In genomic region chr14:36781882-36782281, GRCm38 (mm10) we compare ENCODE assay signal across 21 mouse cellular contexts.
"Had no signal": no experiment of that assay in that cellular context is flagged by ENCODE, and none has a peak within 500 bp of the region (broad histone marks: within the 10 kb centered on the region; RNA-seq: fewer than 3 reads in every experiment).

No protein-coding gene starts in this region.

- H3K4me1 ChIP-seq: limb, embryonic 15.5 days; midbrain, embryonic 10.5 days; midbrain, embryonic 13.5 days; neural tube, embryonic 13.5 days; neural tube, embryonic 15.5 days; stomach, embryonic 15.5 days had no signal

- DNase-seq: lung, adult 18-20 months; lung, embryonic 14.5 days; lung, postnatal 10 days; lung, postnatal 4 days; retina, postnatal 1 day; right cerebral cortex, adult 18-20 months; right cerebral cortex, postnatal 25 days; right cerebral cortex, postnatal 4 days; spleen, adult 18-20 months; thymus, adult 2 months; thymus, postnatal 25 days; thymus, postnatal 4 days had no signal

- H3K4me3 ChIP-seq: limb, embryonic 15.5 days; midbrain, embryonic 10.5 days; midbrain, embryonic 13.5 days; myocyte; neural tube, embryonic 13.5 days; neural tube, embryonic 15.5 days; stomach, embryonic 15.5 days had no signal

- H3K36me3 ChIP-seq: limb, embryonic 15.5 days; midbrain, embryonic 10.5 days; midbrain, embryonic 13.5 days; neural tube, embryonic 13.5 days; neural tube, embryonic 15.5 days; stomach, embryonic 15.5 days had no signal

- H3K4me2 ChIP-seq: limb, embryonic 15.5 days; lung, embryonic 14.5 days; midbrain, embryonic 13.5 days; neural tube, embryonic 13.5 days; neural tube, embryonic 15.5 days; stomach, embryonic 15.5 days had no signal

- H3K27me3 ChIP-seq: limb, embryonic 15.5 days; midbrain, embryonic 13.5 days; neural tube, embryonic 13.5 days; neural tube, embryonic 15.5 days; stomach, embryonic 15.5 days had no signal

- H3K9me3 ChIP-seq: limb, embryonic 15.5 days; midbrain, embryonic 10.5 days; midbrain, embryonic 13.5 days; neural tube, embryonic 13.5 days; neural tube, embryonic 15.5 days; stomach, embryonic 15.5 days had no signal

- H3K9ac ChIP-seq: limb, embryonic 15.5 days; lung, embryonic 14.5 days; midbrain, embryonic 13.5 days; neural tube, embryonic 13.5 days; neural tube, embryonic 15.5 days; stomach, embryonic 15.5 days had no signal

- H3K27ac ChIP-seq: limb, embryonic 15.5 days; midbrain, embryonic 10.5 days; midbrain, embryonic 13.5 days; neural tube, embryonic 13.5 days; neural tube, embryonic 15.5 days; stomach, embryonic 15.5 days; stomach, postnatal 0 days had no signal

- ATAC-seq: midbrain, embryonic 13.5 days; midbrain, embryonic 16.5 days had no signal
